Mouse (Mus musculus) limb, embryonic 10.5 days (tissue): ENCODE results near the gene Fam3b. TPM values are rescaled to one million over a fixed set of nuclear protein-coding genes. Genes with fewer than 3 reads are reported as not detected.

ENCODE experiments used
- DNase-seq: peaks from one replicate; pipeline ENCODE4 v3.0.0-alpha.2; 2017; ENCODE audit warnings: low spot score
- H3K27ac ChIP-seq: fragments of 300-500 bp; sonication (generic); 2 replicates; pipeline ENCODE4 v1.5.1; 2016; ENCODE audit warnings: mild to moderate bottlenecking
- H3K27me3 ChIP-seq: fragments of 300-500 bp; sonication (generic); 2 replicates; pipeline ENCODE4 v1.6.1; 2016; ENCODE audit warnings: low read depth, mild to moderate bottlenecking; ENCODE audit not compliant: poor library complexity, severe bottlenecking
- H3K36me3 ChIP-seq: fragments of 300-500 bp; sonication (generic); 2 replicates; pipeline ENCODE4 v1.6.1; 2016; ENCODE audit warnings: mild to moderate bottlenecking, moderate library complexity
- H3K4me1 ChIP-seq: fragments of 300-500 bp; sonication (generic); 2 replicates; pipeline ENCODE4 v1.6.1; 2016
- H3K4me3 ChIP-seq: fragments of 300-500 bp; sonication (generic); 2 replicates; pipeline ENCODE4 v1.5.1; 2016; ENCODE audit warnings: mild to moderate bottlenecking, moderate library complexity
- H3K9me3 ChIP-seq: fragments of 300-500 bp; sonication (generic); replicated peaks from 2 replicates; pipeline ENCODE4 v1.6.1; 2016; ENCODE audit warnings: mild to moderate bottlenecking
- WGBS: fragments of 180-500 bp; shearing (Covaris S2); methylation state at CpG from one replicate; pipeline ENCODE4 v1.1.7; 2016; 5-methylcytosine and 5-hydroxymethylcytosine counted together
- polyA plus RNA-seq: library from polyadenylated mRNA; unstranded; fragments of >200 nt; fragmentation: Nextera tagmentation; extraction: Ambion mirVana; gene quantifications from 2 replicates; pipeline ENCODE4 v1.2.1, GENCODE M21; 2016

Fam3b gene
- polyA plus RNA-seq, 1 experiment from 2014 or later: not detected

GRCm38 (mm10) chr16:97434206-97434605, 80.4 kb downstream of the Fam3b start:
- Histone ChIP-seq H3K27ac (no peak overlapping the region), H3K27me3 (no peaks in the 10 kb centered on the region), H3K4me3 (no peak overlapping the region), H3K9me3 (no peaks in the 10 kb centered on the region), H3K4me1 (no peaks in the 10 kb centered on the region), H3K36me3 (no peaks in the 10 kb centered on the region)
- DNase-seq: no peak
- 90% methylated on average over 2 of the region's 2 CpGs for WGBS

GRCm38 (mm10) chr16:97431328-97431727, 83.3 kb downstream of the Fam3b start:
- no peak for DNase-seq
- Histone ChIP-seq H3K4me3 (no peak overlapping the region), H3K36me3 (no peaks in the 10 kb centered on the region), H3K27me3 (no peaks in the 10 kb centered on the region), H3K9me3 (no peaks in the 10 kb centered on the region), H3K4me1 (no peaks in the 10 kb centered on the region), H3K27ac (no peak overlapping the region)
- 87% methylated on average over 4 of the region's 4 CpGs for WGBS

GRCm38 (mm10) chr16:97430091-97430490, 84.5 kb downstream of the Fam3b start:
- Histone ChIP-seq H3K27me3 (no peaks in the 10 kb centered on the region), H3K36me3 (no peaks in the 10 kb centered on the region), H3K9me3 (no peaks in the 10 kb centered on the region), H3K4me1 (no peaks in the 10 kb centered on the region), H3K4me3 (no peak overlapping the region), H3K27ac (no peak overlapping the region)
- DNase-seq: no peak
- 96% methylated on average over 4 of the region's 4 CpGs for WGBS

- Histone ChIP-seq H3K4me3 (no peak overlapping the region), H3K27ac (no peak overlapping the region), H3K27me3 (no peaks in the 10 kb centered on the region), H3K9me3 (no peaks in the 10 kb centered on the region), H3K36me3 (no peaks in the 10 kb centered on the region), H3K4me1 (no peaks in the 10 kb centered on the region)
- DNase-seq: no peak
- 85% methylated on average over 3 of the region's 3 CpGs for WGBS
Measured at GRCm38 (mm10) chr16:97428026-97428425, 86.6 kb downstream of the Fam3b start.

GRCm38 (mm10) chr16:97423627-97424026, 91.0 kb downstream of the Fam3b start:
- WGBS: 91% methylated on average over 1 of the region's 1 CpGs
- Histone ChIP-seq H3K27ac (no peak overlapping the region), H3K27me3 (no peaks in the 10 kb centered on the region), H3K9me3 (no peaks in the 10 kb centered on the region), H3K4me3 (no peak overlapping the region), H3K36me3 (no peaks in the 10 kb centered on the region), H3K4me1 (no peaks in the 10 kb centered on the region)
- DNase-seq: no peak

- Histone ChIP-seq H3K9me3 (no peaks in the 10 kb centered on the region), H3K27ac (no peak overlapping the region), H3K4me3 (no peak overlapping the region), H3K36me3 (no peaks in the 10 kb centered on the region), H3K27me3 (no peaks in the 10 kb centered on the region), H3K4me1 (peaks cover 6% of the 10 kb centered on the region; the same call in 1 of the 2 replicates)
- 84% methylated on average over 6 of the region's 6 CpGs for WGBS
- DNase-seq: no peak
Measured at GRCm38 (mm10) chr16:97421671-97422070, 92.9 kb downstream of the Fam3b start.

Other genes starting within 250 kb of the Fam3b start
- 1.5 and 1.8 TPM in 2 replicates for gene Bace2, start 158.1 kb downstream of the Fam3b start, polyA plus RNA-seq
- gene Mx1, start 51.9 kb downstream of the Fam3b start, polyA plus RNA-seq: not detected in 2 replicates
- gene Tmprss2, start 96.4 kb upstream of the Fam3b start, polyA plus RNA-seq: 0.13 and 0.39 TPM in 2 replicates
- 4.9 and 5.3 TPM in 2 replicates for gene Ripk4, start 249.0 kb upstream of the Fam3b start, polyA plus RNA-seq